Mouse (Mus musculus) heart, adult 2 months (tissue): ENCODE measurements around the gene Reln. TPM values are rescaled to one million over a fixed set of nuclear protein-coding genes. Genes with fewer than 3 reads are reported as not detected.

ENCODE experiments used
- DNase-seq, 2 experiments: peaks; one replicate each; pipeline ENCODE4 v3.0.0; 2021
- H3K27ac ChIP-seq: fragments of 200-600 bp; 2 replicates; pipeline ENCODE4 v1.8.1; 2022
- H3K27me3 ChIP-seq: fragments of 200-500 bp; 2 replicates; pipeline ENCODE4 v1.6.1; 2012; ENCODE audit warnings: mild to moderate bottlenecking, low read length, inconsistent platforms, mixed read lengths; ENCODE audit not compliant: control insufficient read depth, insufficient read depth
- H3K36me3 ChIP-seq: fragments of 200-500 bp; 2 replicates; pipeline ENCODE4 v1.6.1; 2012; ENCODE audit warnings: low read length, inconsistent platforms; ENCODE audit not compliant: control insufficient read depth, insufficient read depth
- H3K4me1 ChIP-seq: fragments of 200-500 bp; 2 replicates; pipeline ENCODE4 v1.6.1; 2011; ENCODE audit warnings: low read length; ENCODE audit not compliant: control insufficient read depth, insufficient read depth
- H3K4me3 ChIP-seq: fragments of 200-600 bp; 2 replicates; pipeline ENCODE4 v1.8.1; 2022
- H3K79me2 ChIP-seq: fragments of 200-500 bp; replicated peaks from 2 replicates; pipeline ENCODE4 v1.6.1; 2012; ENCODE audit warnings: mild to moderate bottlenecking, inconsistent platforms, low read length, moderate library complexity, mixed read lengths; ENCODE audit not compliant: control insufficient read depth, insufficient read depth
- H3K9ac ChIP-seq: fragments of 200-500 bp; 2 replicates; pipeline ENCODE4 v1.6.1; 2012; ENCODE audit warnings: low read depth, mild to moderate bottlenecking, control low read depth, inconsistent platforms, low read length, mixed read lengths
- CTCF ChIP-seq: fragments of 200-600 bp; IDR thresholded peaks from 2 replicates; pipeline ENCODE4 v1.8.1; 2022; ENCODE audit warnings: antibody characterized with exemption, mild to moderate bottlenecking, moderate library complexity
- EP300 ChIP-seq: fragments of 200-500 bp; IDR thresholded peaks from 2 replicates; pipeline ENCODE4 v1.6.1; 2011; ENCODE audit warnings: low read depth, low read length, control low read depth; ENCODE audit not compliant: insufficient read depth
- POLR2A ChIP-seq: fragments of 200-500 bp; IDR thresholded peaks from 2 replicates; pipeline ENCODE4 v1.6.1; 2011; ENCODE audit warnings: mild to moderate bottlenecking, low read depth, low read length, control low read depth; ENCODE audit not compliant: insufficient read depth
- WGBS: fragments of 180-500 bp; shearing (Covaris S2); methylation state at CpG from one replicate; pipeline ENCODE4 v1.1.7; 2018; 5-methylcytosine and 5-hydroxymethylcytosine counted together
- intact Hi-C: fragments of 180-260 bp; cut with DNase I; formaldehyde crosslinking; loops from one replicate; pipeline ENCODE4 v1.15.1; 2025
- polyA plus RNA-seq: library from polyadenylated mRNA; depleted of rRNA; stranded (reverse); fragments of >200 nt; gene quantifications from 2 replicates; pipeline ENCODE4 v1.2.3, GENCODE M21; 2012
- total RNA-seq, 2 experiments: library from RNA; stranded (reverse); gene quantifications; 2 replicates each; pipeline ENCODE4 v1.2.3; 2021

Reln gene
- total and polyA plus RNA-seq, 3 experiments, result 2.6 to 4.0 (median 2.6) TPM

GRCm38 (mm10) chr5:22024108-22024507, 320.4 kb downstream of the Reln start:
- no peak overlapping the region for H3K27ac ChIP-seq
- H3K27me3 ChIP-seq, result no peaks in the 10 kb centered on the region
- no peak overlapping the region for H3K9ac ChIP-seq
- no peaks in the 10 kb centered on the region for H3K79me2 ChIP-seq
- intact Hi-C loops, result no loop called here
- H3K4me3 ChIP-seq, result no peak overlapping the region
- WGBS, result 25% methylated on average over 3 of the region's 3 CpGs
- H3K36me3 ChIP-seq, result no peaks in the 10 kb centered on the region
- no peak for DNase-seq
- H3K4me1 ChIP-seq, result no peaks in the 10 kb centered on the region
- TF ChIP-seq EP300, result no peak
- no peak for TF ChIP-seq POLR2A
- no peak for TF ChIP-seq CTCF

DNA sequence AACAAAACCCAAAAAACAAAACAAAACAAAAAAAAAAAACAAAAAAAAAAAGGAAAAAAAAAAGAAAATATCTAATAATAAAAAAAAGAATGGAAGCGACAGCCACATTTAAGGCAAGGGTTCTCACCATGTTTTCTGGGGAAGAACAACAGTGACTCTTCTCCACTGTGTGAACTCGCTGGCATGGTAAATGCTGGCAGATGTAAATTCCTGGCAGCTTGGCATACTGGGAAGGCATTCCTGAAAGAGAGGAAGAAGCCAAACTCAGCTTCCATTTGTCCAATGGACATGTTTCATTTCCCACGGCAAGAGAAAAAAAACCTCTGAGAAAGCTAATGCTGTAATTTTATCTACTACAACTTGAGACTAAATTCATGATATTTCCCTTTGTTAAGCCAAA, 326.6 kb downstream of the Reln start:
- H3K4me1 ChIP-seq, result no peaks in the 10 kb centered on the region

DNA sequence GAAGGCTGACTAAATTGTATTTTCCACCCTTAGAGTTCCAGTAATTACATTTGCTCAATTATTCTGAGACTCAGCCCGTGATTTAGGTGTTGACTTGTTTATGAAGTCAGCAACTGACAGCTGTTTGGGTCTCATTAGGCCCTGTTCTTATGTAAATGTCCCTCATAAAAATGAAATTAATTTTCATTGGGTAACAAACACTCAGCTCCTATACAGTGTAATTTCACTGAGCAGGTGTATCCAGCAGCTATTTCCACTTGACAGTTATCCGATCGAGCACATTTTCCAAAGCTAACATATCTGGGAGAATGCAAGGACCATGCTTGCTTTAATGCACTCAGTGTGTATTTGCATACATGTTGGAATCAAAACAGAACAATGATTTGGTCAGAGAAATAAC, 330.0 kb downstream of the Reln start:
- no peak for DNase-seq
- Histone ChIP-seq H3K79me2 (no peaks in the 10 kb centered on the region), H3K4me1 (no peaks in the 10 kb centered on the region), H3K36me3 (no peaks in the 10 kb centered on the region), H3K9ac (no peak overlapping the region), H3K27me3 (no peaks in the 10 kb centered on the region), H3K27ac (no peak overlapping the region), H3K4me3 (no peak overlapping the region)
- WGBS, result 95% methylated on average over 3 of the region's 3 CpGs
- intact Hi-C loops, result no loop called here
- TF ChIP-seq POLR2A, result no peak
- no peak for TF ChIP-seq EP300
- TF ChIP-seq CTCF, result no peak

More for the DNA sequence above, 326.6 kb downstream of the Reln start:
- Histone ChIP-seq H3K27ac (no peak overlapping the region), H3K79me2 (no peaks in the 10 kb centered on the region), H3K9ac (no peak overlapping the region), H3K36me3 (no peaks in the 10 kb centered on the region), H3K27me3 (no peaks in the 10 kb centered on the region), H3K4me3 (no peak overlapping the region)
- TF ChIP-seq POLR2A, result no peak
- no peak for TF ChIP-seq EP300
- TF ChIP-seq CTCF, result no peak
- 75% methylated on average over 3 of the region's 3 CpGs for WGBS
- no peak for DNase-seq
- intact Hi-C loops, result no loop called here

DNA sequence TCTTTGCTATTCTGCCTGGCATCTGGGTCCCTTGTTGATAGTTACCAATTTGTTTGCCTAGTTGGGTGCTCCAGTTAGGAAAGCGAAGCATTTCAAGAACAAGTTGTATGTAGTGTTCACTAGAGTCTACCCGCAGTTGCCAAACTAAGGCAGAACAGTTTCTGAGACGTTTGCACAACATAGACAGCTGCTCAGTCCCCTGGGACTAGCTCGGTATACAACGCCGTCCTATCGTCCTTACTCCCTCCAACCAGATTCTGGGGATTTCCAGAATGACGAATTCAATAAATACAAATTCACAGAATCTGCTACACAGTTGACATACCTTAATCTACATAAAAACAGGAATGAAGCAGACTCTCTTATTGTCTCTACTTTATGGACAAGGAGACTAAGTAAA, 335.4 kb downstream of the Reln start:
- no peaks in the 10 kb centered on the region for H3K4me1 ChIP-seq
- no peaks in the 10 kb centered on the region for H3K79me2 ChIP-seq
- no peak overlapping the region for H3K27ac ChIP-seq
- intact Hi-C loops, result no loop called here
- H3K27me3 ChIP-seq, result no peaks in the 10 kb centered on the region
- TF ChIP-seq POLR2A (no peak), EP300 (no peak), CTCF (no peak)
- DNase-seq, result no peak
- no peak overlapping the region for H3K9ac ChIP-seq
- H3K4me3 ChIP-seq, result no peak overlapping the region
- 72% methylated on average over 8 of the region's 8 CpGs for WGBS
- no peaks in the 10 kb centered on the region for H3K36me3 ChIP-seq

GRCm38 (mm10) chr5:22007304-22008059, 337.0 kb downstream of the Reln start:
- TF ChIP-seq CTCF (no peak), POLR2A (no peak), EP300 (no peak)

GRCm38 (mm10) chr5:22003858-22004257, 340.6 kb downstream of the Reln start:
- Histone ChIP-seq H3K36me3 (no peaks in the 10 kb centered on the region), H3K27ac (no peak overlapping the region), H3K79me2 (no peaks in the 10 kb centered on the region), H3K4me3 (no peak overlapping the region), H3K27me3 (no peaks in the 10 kb centered on the region), H3K4me1 (no peaks in the 10 kb centered on the region), H3K9ac (no peak overlapping the region)
- DNase-seq, result no peak
- WGBS, result 62% methylated on average over 4 of the region's 4 CpGs
- intact Hi-C loops, result no loop called here
- no peak for TF ChIP-seq POLR2A
- no peak for TF ChIP-seq EP300
- TF ChIP-seq CTCF, result no peak

More at GRCm38 (mm10) chr5:22007304-22008059, 337.0 kb downstream of the Reln start:
- WGBS, result 64% methylated on average over 11 of the region's 11 CpGs
- H3K36me3 ChIP-seq, result no peaks in the 10 kb centered on the region
- intact Hi-C loops, result no loop called here
- DNase-seq, result no peak
- H3K27me3 ChIP-seq, result no peaks in the 10 kb centered on the region
- H3K4me1 ChIP-seq, result no peaks in the 10 kb centered on the region
- H3K4me3 ChIP-seq, result no peak overlapping the region
- H3K79me2 ChIP-seq, result no peaks in the 10 kb centered on the region
- no peak overlapping the region for H3K9ac ChIP-seq
- H3K27ac ChIP-seq, result no peak overlapping the region
